Mouse (Mus musculus) sigmoid colon, adult 10 weeks (tissue): ENCODE data around the gene Zfp266. TPM values are rescaled to one million over a fixed set of nuclear protein-coding genes. Genes with fewer than 3 reads are reported as not detected.

ENCODE experiments used
- polyA plus RNA-seq: library from polyadenylated mRNA; stranded (reverse); fragments of 350-450 nt; fragmentation: Illumina TruSeq; extraction: RNeasy Lipid Tissue Mini Kit (QIAGEN cat#74804); gene quantifications from one replicate; pipeline ENCODE4 v1.2.3, GENCODE M21; 2014; ENCODE audit warnings: low read depth, low replicate concordance

Zfp266 gene
- polyA plus RNA-seq: 59.3 TPM

DNA sequence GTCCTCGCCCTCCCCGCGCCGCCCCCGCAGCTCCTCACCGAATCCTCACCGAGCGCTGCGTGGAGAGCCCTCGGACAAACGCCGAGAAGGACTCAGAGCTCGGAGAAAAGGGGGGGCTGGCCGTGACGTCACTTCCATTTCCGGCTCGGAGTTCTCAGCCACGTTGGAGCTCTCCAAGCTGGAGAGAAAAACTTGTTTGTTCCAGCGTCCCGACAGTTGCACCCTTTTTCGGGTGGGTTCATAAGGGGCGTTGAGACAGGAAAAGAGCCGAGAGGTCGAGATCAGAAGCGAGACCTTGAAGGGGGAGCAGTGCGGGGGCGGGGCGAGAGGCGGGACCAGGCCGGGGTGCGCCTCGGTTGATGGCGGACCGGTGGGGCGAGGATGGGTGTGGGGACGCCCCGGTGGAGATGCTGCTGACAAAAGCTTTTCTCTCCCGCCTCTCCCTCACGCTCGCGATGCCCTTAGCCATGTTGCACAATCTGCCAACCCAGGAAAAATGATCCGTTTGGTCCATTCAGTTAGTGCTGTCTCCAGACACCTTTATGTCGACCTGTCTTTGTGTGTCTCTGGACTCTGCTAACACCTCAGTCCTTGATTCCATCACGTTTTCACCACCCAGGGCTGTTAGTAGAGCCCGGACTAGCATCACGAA is at the start of gene Zfp266:
Zfp266 (minus strand) TSS at position 112 of the 652 bp plus-strand sequence.

DNA sequence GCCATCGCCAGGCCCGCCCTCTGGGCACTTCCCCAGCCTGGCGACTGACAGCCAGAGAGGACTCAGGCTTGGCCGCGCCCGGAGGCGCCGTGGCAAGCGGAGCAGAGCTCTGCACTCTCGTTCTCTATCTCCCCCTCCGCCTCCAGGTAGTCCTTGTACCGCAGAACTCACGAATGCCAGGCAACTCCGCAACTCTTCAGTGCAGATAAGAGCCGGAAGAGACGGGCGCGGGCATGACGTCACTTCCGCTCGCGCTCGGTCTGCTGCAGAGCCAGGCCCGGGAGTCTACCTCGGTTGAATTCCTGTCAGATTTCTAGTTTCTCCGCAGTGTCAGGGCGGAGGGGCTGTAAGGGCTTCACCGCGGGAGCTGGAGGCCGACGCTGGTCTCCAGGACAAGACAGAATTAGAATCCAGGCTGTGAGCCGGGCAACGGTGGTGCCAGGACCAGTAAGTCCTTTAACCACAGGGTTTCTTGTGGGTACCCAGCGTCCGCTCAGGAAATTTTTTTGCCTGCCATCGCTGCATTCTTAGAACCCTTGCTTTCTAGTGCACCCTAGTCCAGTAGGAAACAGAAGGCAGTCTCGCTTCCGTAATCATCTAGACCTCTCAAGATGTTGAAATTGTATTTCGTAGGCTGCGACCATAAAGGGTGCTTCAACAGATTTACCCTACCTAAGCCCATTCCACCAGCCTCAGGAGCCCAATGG is 28.5 kb downstream of the Zfp266 start, which contains the start of gene Zfp426:
Zfp426 (minus strand) TSS at position 220 of the 707 bp plus-strand sequence.

DNA sequence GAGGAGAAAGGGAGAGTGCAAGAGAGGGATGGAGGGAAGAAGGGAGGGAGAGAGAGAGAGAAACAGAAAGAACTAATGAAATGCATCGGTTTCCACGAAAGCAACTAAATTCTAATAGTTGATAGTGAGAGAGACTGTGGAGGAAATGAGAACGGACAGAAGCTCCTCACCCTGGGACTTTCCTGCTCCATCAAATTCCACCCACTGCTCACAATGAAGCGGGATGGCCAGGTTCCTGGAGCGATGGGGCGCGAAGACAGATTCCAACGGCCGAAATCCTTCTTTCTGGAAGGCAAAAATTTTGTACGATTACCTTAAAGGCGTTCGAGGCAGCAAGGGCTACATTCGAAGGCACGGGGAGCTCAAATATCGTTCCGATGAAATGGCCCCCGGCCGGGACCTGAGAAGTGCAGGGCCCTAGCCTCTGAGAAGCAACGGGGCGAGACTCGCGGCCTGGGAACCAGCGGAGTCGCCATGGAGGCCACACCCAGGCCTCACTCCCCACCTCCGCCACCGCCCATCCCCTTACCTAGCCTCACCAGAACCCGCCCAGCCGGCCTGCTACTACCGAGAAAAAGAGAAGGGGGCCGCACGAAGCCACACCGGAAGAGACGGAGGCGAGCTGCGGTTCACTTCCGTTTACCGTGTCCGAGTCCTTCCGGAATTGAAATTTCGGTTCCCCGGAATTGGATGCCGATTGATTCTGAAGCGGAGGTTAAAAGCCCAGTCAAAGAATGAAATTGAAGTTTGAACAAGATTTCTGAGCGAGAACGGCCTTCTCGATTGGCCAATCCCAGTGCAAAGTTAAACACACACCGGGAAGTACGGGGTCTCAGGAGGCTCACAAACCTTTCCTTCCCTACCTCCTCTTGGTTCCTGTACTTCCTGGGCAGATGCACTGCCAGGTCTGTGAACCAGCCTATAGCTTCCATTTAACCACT is 61.6 kb downstream of the Zfp266 start, which contains the start of gene Zfp26:
Zfp26 (minus strand) TSS at position 786 of the 941 bp plus-strand sequence.

Other genes starting within 250 kb of the Zfp266 start
- not detected for gene Olfr39, start 239.1 kb downstream of the Zfp266 start, polyA plus RNA-seq
- gene Olfr873, start 222.9 kb downstream of the Zfp266 start, polyA plus RNA-seq: not detected
- not detected for gene Olfr18, start 185.3 kb downstream of the Zfp266 start, polyA plus RNA-seq
- gene Zfp560, start 136.2 kb downstream of the Zfp266 start, polyA plus RNA-seq: 26.3 TPM
- gene Zfp26, start 61.3 kb downstream of the Zfp266 start, polyA plus RNA-seq: 36.7 TPM
- gene Zfp426, start 28.7 kb downstream of the Zfp266 start, polyA plus RNA-seq: 48.6 TPM
- 23.9 TPM for gene Zfp846, start 59.9 kb upstream of the Zfp266 start, polyA plus RNA-seq
- gene Ubl5, start 121.5 kb upstream of the Zfp266 start, polyA plus RNA-seq: 57.3 TPM
- gene Fbxl12, start 123.3 kb upstream of the Zfp266 start, polyA plus RNA-seq: 7.3 TPM
- gene Pin1, start 130.7 kb upstream of the Zfp266 start, polyA plus RNA-seq: 0.85 TPM
- 0.79 TPM for gene Olfm2, start 224.9 kb upstream of the Zfp266 start, polyA plus RNA-seq